Mouse (Mus musculus): ENCODE measurements around the gene Cbx4. TPM values are rescaled to one million over a fixed set of nuclear protein-coding genes. Genes with fewer than 3 reads are reported as not detected.
A peak's percentile ranks its signal among the peaks of the same experiment; 100 is the strongest.
"Not testable (repeated sequence)": the region's sequence is repeated elsewhere in the genome, so short reads cannot be mapped to it uniquely, and the experiment has no call there.

The Cbx4 gene
- total RNA-seq, 2 experiments from 2014 or later: 53.7 to 60.4 TPM

DNA sequence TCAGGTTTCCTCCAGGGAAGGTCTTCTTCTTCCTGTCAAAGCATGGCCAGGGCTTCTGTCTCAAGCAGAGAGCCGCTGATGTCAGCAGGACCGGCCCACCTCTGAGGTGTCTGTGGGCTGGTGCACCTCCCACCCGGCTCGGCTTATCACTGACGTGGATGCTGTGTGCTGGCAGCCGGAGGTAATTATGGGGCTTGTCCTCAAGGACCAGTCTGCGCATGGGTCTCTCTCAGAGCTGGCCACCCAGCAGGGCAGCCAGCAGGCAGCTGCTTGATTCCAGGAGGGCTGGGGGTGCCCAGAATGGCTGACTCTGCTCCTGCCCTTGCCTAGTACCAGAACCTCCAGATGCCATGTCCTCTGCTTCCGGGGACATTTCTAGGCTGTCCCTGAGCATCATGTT, 19.7 kb upstream of the Cbx4 start:
- DNase-seq (ENCODE audit: low spot score in 2 of 2): no peak
- TF ChIP-seq CTCF (conservative IDR thresholded peaks at IDR 0.05): no peak
- no peak overlapping the region for H3K4me3 ChIP-seq
- 0 out of 2 replicates have a peak overlapping the region, but pooled peaks have one; percentile 7 for H3K27ac ChIP-seq

DNA sequence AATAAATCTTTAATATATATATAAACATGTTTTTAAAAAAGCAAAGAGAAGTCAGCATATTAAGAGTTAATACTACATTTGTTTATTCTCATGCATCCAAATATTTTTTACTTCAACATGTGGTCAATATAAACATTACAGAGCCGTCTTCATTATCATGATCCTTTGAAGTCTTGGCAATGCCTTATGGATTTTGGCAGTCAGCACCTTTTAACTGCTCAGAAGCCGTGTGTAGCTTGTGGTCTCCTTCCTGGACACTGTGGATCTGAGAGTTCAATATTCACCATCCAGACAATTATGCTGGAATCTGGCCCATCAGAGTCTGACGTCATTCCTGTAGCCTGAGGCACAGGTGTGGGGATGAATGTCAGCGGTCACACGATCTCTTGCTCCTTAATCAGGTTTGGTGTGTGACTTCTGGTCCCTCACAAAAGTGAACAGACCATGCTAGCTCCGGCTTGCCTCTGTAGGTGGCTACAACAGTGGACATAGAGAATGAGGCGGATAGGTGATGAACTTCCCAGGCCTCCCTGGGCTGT, 19.1 kb upstream of the Cbx4 start:
- TF ChIP-seq CTCF (conservative IDR thresholded peaks at IDR 0.05): no peak
- Histone ChIP-seq H3K27ac (no peak overlapping the region), H3K4me3 (no peak overlapping the region)
- no peak for DNase-seq (ENCODE audit: low spot score in 2 of 2)

DNA sequence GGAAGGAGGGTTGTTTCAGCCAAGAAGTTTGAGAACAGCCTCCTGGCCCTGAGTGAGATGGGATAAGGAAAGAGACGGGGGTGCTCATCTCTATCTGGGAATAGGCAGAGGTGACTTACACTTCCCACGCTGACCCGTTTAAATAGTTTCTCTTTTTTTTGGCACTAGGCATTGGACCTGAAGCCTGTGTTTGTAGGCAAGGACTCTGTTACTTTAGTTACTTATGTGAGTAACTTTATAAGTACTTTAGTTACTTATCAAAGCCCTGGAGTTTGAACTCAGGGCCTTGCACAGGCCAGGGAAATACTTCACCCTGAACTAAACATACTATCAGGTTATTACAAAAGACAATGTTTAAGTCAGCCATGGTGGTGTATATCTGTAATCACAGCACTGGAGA, 18.0 kb upstream of the Cbx4 start:
- Histone ChIP-seq H3K4me3 (no peak overlapping the region), H3K27ac (no peak overlapping the region)
- no peak for DNase-seq (ENCODE audit: low spot score in 2 of 2)
- no peak for TF ChIP-seq CTCF (conservative IDR thresholded peaks at IDR 0.05)

DNA sequence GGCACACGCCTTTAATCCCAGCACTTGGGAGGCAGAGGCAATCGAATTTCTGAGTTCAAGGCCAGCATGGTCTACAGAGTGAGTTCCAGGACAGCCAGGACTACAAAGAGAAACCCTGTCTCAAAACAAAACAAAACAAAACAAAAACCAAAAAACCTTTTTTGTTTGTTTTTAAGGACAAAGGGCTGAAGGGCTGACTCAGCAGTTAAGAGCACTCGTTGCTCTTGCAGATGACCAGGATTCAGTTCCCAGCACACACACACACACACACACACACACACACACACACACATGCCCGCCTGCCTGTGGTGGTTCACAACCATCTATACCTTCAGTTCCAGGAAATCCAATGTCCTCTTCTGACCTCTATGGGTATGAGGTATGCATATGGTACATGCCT, 14.3 kb upstream of the Cbx4 start:
- H3K4me3 ChIP-seq; DNase-seq (ENCODE audit: low spot score in 2 of 2); H3K27ac ChIP-seq: not testable (repeated sequence)

DNA sequence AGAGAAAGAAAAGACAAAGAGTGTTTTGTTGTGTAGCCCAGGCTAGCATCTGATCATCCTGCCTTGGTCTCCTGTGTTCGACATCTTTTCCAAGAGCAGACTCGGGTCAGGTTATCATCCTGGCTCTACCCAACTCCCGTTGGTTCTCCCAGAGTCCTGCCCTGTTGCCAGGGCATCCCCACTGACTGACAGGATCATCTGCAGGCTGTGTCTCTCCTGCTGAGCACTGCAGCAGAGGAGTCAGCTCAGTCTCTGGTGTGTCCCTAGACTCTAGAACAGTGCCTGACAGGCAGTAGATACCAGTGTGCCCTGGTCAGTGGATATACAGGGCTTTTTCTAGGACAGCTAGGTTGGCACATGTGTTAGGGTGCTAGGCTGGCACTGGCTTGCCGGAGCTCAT, 12.2 kb upstream of the Cbx4 start:
- H3K4me3 ChIP-seq: no peak overlapping the region
- H3K27ac ChIP-seq: no peak overlapping the region
- no peak for DNase-seq (ENCODE audit: low spot score in 2 of 2)
- TF ChIP-seq CTCF (conservative IDR thresholded peaks at IDR 0.05): no peak

DNA sequence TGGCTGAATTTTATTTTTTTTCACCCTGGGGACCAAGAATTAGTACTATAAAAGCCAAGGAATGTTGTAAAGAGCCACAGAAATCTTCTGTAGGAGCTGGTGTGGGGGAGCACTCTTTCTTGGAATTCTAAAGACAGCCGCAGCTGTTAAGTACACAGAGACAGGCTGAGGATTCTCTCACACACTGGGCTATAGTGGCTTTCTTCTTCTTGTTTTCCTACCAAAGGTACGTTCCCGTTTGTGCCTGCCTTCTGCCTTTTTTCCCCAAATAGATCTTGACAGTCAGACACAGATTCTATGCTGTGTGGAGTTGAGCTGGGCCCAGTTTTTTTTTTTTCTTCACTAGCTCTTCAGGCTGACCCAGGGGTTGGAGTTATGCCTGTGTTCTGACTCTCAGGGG, 9.4 kb upstream of the Cbx4 start:
- Histone ChIP-seq H3K27ac (no peak overlapping the region), H3K4me3 (no peak overlapping the region)
- DNase-seq (ENCODE audit: low spot score in 2 of 2): no peak
- TF ChIP-seq CTCF (conservative IDR thresholded peaks at IDR 0.05): no peak

DNA sequence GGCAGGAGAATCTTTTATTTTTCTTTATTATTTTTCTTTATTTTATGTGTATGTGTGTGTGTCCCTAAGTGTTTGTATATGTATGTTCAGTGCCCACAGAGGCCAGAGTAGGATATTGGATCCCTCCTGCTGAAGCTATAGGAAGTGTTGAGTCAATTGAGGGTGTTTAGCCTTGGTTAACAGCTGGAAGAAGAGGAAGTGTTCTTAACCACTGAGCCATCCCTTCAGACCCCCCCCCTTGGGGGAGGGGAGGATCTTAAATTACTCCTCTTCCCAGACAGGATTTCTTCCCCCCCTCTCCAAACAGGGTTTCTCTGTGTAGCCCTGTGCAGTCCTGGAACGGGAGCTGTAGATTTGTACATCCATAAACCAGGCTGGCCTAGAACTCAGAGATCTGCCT, 7.3 kb upstream of the Cbx4 start:
- H3K4me3 ChIP-seq: no peak overlapping the region
- DNase-seq (ENCODE audit: low spot score in 2 of 2): no peak
- no peak overlapping the region for H3K27ac ChIP-seq
- TF ChIP-seq CTCF (conservative IDR thresholded peaks at IDR 0.05): no peak

DNA sequence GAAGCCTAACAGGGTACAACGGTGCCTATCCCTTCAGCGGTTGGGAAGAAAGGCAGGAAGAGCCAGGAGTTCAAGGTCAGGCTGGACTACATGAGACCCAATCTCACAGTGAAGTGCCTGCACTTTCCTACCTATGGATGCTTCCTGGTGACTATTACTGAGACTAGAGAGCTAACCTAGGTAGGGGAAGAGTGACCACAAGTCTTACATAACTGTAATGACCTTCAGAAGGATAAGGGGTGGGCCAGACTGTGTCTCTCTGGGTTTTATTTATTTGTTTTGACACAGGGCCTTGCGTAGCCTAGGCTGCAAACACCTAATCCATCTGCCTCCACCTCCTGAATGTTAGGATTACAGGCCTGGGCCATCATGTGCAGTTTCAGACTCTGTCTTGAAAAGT, 6.3 kb upstream of the Cbx4 start:
- TF ChIP-seq CTCF (conservative IDR thresholded peaks at IDR 0.05): no peak
- no peak overlapping the region for H3K27ac ChIP-seq
- no peak for DNase-seq (ENCODE audit: low spot score in 2 of 2)
- no peak overlapping the region for H3K4me3 ChIP-seq

DNA sequence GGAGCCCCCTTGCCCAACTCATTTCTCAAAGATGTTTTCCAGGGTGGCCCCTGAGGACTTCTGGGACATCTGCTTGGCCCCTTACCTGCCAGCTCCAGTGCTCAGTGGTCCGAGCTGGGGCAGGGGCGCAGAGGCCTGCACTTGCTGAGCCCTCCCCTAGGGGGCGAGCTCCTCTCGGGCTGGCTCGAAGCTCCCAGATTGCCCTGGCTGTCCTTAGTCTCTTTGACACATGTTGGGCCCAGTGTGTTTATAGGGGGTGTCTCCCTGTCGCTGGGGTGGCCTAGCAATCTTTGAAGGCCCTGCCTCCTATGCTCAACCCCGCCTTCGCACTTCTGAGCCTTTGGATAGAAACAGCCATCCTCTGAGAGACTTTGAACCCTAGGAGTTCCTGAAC, 5.6 kb upstream of the Cbx4 start:
- H3K4me3 ChIP-seq: peak overlapping the region; percentile 56
- DNase-seq (ENCODE audit: low spot score in 2 of 2): no peak
- H3K27ac ChIP-seq: no peak overlapping the region
- peak; percentile 89 for TF ChIP-seq CTCF (conservative IDR thresholded peaks at IDR 0.05)

DNA sequence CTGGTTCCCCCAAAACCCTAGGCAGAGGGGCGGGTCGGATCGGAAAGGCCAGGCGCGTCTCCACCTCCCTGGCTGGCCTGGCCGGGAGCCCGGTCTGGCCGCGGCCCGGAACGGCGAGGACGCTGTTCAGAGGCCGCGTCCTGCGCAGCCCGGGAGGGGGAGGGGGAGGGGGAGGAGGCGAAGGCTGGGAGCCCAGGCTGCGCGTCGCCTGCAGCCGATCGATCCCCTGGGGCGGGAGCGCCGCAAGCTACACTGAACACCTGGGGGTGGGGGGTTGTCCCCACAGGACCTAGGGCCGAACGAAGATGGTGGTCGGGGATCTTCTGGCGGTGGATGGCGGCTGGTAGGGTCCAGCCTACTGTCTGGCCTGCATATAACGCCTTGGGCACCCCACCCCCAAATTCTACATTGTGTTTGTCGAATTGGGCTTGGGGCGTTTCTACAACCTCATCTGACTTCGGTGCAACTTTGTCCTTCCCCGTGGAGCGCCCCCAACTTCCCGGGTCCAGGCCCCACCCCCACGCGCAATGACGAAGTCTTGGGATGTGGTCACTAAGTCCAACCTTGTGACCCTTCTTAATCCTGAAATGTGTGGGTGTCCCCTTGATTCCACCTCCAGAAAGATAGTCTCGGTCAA, 5.1 kb upstream of the Cbx4 start:
- DNase-seq (ENCODE audit: low spot score in 2 of 2): peak in 1 of 2 experiments; percentile 43
- no peak for TF ChIP-seq CTCF (conservative IDR thresholded peaks at IDR 0.05)
- H3K27ac ChIP-seq: peak overlapping the region; percentile 24; the same call in 1 of the 2 replicates
- H3K4me3 ChIP-seq: peak overlapping the region; percentile 56

DNA sequence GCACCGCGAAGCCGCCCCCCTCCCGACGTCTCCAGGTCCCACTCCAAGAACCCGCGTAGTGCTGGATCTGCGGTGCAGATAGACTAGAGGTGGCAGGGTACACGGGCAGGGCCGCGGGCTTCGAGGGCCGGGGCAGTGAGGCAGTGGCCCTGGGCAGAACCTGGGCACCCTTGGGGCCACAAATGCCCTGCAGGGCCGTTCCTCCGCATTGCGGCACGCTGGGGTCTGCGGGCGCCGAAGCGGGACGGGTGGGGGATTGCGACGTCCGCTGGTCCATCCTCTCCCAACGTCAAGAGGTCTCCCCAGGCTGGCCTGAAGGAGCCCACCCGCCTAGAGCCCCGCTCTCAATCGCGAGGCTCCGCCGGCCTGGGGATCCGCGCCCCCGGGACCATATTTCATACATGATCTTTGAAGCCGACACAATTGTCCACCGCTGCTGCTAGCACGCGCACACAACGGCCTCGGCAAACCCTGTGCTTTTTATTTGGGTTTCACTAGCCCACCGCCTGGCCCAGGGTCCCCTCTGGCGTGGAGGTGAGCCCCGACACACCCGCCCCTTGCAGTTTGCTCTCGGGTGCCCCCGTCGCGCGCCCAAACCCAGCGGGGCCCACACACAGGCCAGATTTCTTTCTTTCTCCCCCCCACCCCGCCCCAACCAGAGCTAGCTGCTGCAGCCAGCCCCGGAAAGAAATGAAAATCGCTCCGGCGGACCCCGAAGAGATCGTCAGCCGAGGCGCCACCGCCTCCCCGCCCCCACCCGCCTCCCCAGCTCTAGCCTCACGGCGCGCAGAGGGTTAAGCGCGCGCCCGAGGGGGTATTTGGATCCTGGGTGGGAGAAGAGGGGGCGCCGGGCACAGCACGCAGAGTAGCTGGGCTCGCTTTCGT, 4.3 kb upstream of the Cbx4 start:
- no peak for DNase-seq (ENCODE audit: low spot score in 2 of 2)
- peak overlapping the region; percentile 24; the same call in 1 of the 2 replicates for H3K27ac ChIP-seq

DNA sequence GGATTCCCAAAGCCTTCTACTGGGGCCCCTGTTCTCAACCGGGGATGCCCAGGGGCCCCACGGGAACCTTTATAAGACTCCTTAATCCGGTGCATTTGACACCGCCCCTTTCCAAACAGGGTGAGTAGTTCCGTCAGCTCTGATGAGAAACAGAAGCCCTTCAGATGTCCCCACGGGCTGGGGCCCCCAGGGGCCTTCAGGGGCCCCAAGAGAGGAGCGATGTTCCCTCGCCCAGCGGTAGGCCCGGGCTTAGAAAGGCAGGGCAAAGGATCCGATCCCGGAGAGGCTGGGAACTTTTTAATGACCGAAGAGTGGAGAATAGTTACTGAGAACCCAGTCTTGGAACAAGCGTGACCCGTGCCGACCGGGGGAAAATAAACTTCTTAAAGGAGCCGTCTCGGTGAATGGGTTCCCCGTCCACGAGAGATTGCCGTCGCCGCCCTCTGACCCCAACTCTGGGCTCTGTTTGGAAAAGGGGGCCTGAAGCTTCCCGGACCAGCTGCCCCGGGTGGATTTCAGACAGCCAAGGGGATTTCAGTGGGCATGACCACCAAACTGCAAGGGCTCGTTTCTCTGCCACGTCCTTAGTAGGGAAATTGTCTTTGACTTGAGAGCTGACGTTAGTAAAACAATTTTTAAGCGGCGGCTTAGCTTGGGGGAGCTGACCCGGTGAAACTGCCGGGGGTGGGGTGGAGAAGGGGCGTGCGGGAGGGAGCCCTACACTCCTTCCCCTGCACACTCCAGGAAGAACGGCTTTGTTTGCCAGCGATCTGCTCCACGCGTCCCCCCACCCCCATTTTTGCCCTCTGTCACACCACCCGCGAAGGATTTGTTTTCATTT, 3.4 kb upstream of the Cbx4 start:
- no peak overlapping the region; the same call in 1 of the 2 replicates for H3K4me3 ChIP-seq
- no peak for DNase-seq (ENCODE audit: low spot score in 2 of 2)
- no peak for TF ChIP-seq CTCF (conservative IDR thresholded peaks at IDR 0.05)
- H3K27ac ChIP-seq: no peak overlapping the region

More for the DNA sequence above, 4.3 kb upstream of the Cbx4 start:
- no peak for TF ChIP-seq CTCF (conservative IDR thresholded peaks at IDR 0.05)
- H3K4me3 ChIP-seq: peak overlapping the region; percentile 56

All from layer of hippocampus, adult 2 months (tissue).